Mouse (Mus musculus): ENCODE measurements at regions not wholly inside any gene's neighbourhood (a gene's known extent, or its start where the extent isn't known, plus 50 kb on each side); places are given as distances from the start of the nearest gene placed in this dataset.
"Not testable (repeated sequence)": the region's sequence is repeated elsewhere in the genome, so short reads cannot be mapped to it uniquely, and the experiment has no call there.

DNA sequence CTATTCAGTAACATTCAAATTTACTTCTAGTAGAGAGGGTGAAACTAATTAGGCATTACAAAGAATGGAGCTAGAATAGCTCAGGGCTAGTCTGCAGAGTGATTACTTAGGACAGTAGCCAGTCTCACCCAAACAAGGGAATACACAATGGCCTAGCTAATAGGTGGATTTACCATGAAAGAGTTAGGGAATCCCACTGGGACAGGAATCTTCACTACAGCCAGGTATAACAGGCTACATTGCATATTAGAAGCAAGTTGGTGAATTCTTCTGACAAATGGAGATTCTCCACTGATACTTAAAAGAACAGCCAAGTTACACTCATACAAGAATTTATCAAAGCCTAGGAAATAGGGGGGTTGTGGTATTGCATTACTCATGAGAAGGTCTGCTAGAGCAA is 670.2 kb upstream of the Chrm3 start:
- DNase-seq (ENCODE audit: low spot score, missing footprints); H3K4me3 ChIP-seq (ENCODE audit: low read depth, low read length); H3K27ac ChIP-seq (ENCODE audit: low read depth, low read length); H3K9ac ChIP-seq (ENCODE audit: low read length); H3K27me3 ChIP-seq (ENCODE audit: control insufficient read depth, insufficient read depth, low read length); H3K9me3 ChIP-seq (ENCODE audit: control insufficient read depth, low read length); ATAC-seq (ENCODE audit: low FRiP score); H3K4me2 ChIP-seq; H3K36me3 ChIP-seq (ENCODE audit: control insufficient read depth, insufficient read depth, low read length); H3K4me1 ChIP-seq (ENCODE audit: control insufficient read depth, insufficient read depth, low read length): not testable (repeated sequence)

DNA sequence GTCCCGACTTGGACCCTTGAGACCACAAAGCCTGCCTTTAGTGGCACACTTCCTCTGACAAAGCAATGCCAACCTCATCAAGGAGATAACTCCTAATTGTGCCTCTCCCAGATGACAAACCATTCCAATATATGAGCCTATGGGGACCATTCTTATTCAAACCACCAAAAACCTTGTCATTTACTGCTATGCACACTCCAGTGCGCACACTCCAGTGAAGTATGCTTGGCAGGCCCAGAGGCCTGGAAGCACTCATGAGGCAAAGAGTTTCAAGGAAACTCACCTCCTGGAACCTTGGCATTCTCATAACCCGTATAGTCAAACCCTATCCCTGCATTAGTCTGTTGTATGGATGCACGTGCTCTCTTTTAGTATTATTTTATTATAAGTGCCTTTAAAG is 669.7 kb upstream of the Chrm3 start:
- Histone ChIP-seq H3K27me3 (ENCODE audit: control insufficient read depth, insufficient read depth, low read length) (no peaks in the 10 kb centered on the region), H3K9me3 (ENCODE audit: control insufficient read depth, low read length) (no peaks in the 10 kb centered on the region), H3K4me1 (ENCODE audit: control insufficient read depth, insufficient read depth, low read length) (no peaks in the 10 kb centered on the region), H3K4me3 (ENCODE audit: low read depth, low read length) (no peak overlapping the region), H3K9ac (ENCODE audit: low read length) (no peak overlapping the region), H3K4me2 (no peak overlapping the region), H3K36me3 (ENCODE audit: control insufficient read depth, insufficient read depth, low read length) (no peaks in the 10 kb centered on the region), H3K27ac (ENCODE audit: low read depth, low read length) (no peak overlapping the region)
- no peak for ATAC-seq (ENCODE audit: low FRiP score)
- no peak for DNase-seq (ENCODE audit: low spot score, missing footprints)
- 74% methylated on average over 4 of the region's 4 CpGs for WGBS

DNA sequence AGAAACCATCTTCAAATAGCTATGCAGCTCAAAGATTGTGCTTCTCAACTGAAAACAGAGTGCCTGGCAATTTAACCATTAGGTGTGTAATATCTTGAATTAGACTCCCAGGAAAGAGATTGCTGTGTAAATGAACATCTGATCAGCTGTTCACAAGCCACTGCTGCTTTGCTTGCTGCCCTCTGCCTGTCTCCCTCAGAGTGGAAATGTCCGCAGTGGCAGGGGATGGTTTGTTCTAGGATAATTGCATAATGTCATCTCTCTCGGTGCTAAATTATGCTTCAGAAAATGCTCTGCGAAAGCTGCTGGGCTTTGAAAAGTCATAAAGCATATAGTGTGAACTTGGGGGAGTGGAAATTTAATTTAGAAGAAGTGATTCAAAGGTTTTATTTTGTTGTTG is 665.3 kb upstream of the Chrm3 start:
- Histone ChIP-seq H3K27ac (ENCODE audit: low read depth, low read length) (no peak overlapping the region), H3K27me3 (ENCODE audit: control insufficient read depth, insufficient read depth, low read length) (no peaks in the 10 kb centered on the region), H3K4me3 (ENCODE audit: low read depth, low read length) (no peak overlapping the region), H3K36me3 (ENCODE audit: control insufficient read depth, insufficient read depth, low read length) (no peaks in the 10 kb centered on the region), H3K9ac (ENCODE audit: low read length) (no peak overlapping the region), H3K9me3 (ENCODE audit: control insufficient read depth, low read length) (no peaks in the 10 kb centered on the region), H3K4me2 (no peak overlapping the region), H3K4me1 (ENCODE audit: control insufficient read depth, insufficient read depth, low read length) (no peaks in the 10 kb centered on the region)
- 87% methylated on average over 3 of the region's 3 CpGs for WGBS
- ATAC-seq (ENCODE audit: low FRiP score) (no peak), DNase-seq (ENCODE audit: low spot score, missing footprints) (no peak)

DNA sequence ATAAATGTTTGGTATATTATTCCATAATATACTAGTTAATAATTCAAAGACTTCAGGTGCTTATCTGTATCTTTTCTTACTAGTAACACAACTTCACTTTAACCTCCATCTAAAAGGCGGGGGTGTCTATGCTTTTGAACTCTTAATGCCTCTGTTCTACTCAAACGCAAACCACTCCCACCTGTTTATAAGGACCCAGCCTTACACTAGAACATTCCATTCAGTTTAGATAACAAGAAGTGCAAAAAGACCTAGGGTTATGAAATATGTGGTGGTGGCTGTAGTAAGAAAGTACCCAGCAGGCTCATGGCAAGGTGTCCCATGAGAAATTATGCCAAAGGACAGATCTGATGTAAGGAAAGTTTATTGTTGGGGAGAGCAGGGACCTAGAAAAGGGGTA is 663.8 kb upstream of the Chrm3 start:
- no peak for ATAC-seq (ENCODE audit: low FRiP score)
- 88% methylated on average over 2 of the region's 2 CpGs for WGBS
- Histone ChIP-seq H3K36me3 (ENCODE audit: control insufficient read depth, insufficient read depth, low read length) (no peaks in the 10 kb centered on the region), H3K9me3 (ENCODE audit: control insufficient read depth, low read length) (no peaks in the 10 kb centered on the region), H3K27me3 (ENCODE audit: control insufficient read depth, insufficient read depth, low read length) (no peaks in the 10 kb centered on the region), H3K4me1 (ENCODE audit: control insufficient read depth, insufficient read depth, low read length) (no peaks in the 10 kb centered on the region), H3K4me2 (no peak overlapping the region), H3K9ac (ENCODE audit: low read length) (no peak overlapping the region), H3K4me3 (ENCODE audit: low read depth, low read length) (no peak overlapping the region), H3K27ac (ENCODE audit: low read depth, low read length) (no peak overlapping the region)
- DNase-seq (ENCODE audit: low spot score, missing footprints), result no peak

DNA sequence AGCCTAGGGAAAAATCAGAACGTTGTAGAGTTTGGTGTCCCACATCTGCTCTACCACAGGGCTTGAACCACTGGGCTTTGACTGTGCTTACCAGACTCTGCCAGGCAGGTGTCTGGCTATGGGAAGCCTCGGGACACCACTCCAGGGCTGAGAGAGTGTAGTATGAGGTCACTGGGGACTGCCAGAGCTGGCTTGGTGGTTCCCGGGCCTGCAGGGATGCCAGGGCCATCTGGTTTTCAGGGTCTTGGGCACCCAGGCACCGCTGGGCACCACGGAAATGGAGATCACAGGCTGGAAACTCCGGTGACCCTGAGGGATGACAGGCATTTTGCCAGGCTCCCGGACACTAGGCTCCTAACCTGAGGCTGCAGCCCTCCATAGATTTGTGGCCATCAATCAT is 656.9 kb upstream of the Chrm3 start:
- Histone ChIP-seq H3K9ac (ENCODE audit: low read length) (no peak overlapping the region), H3K27ac (ENCODE audit: low read depth, low read length) (no peak overlapping the region), H3K9me3 (ENCODE audit: control insufficient read depth, low read length) (no peaks in the 10 kb centered on the region), H3K27me3 (ENCODE audit: control insufficient read depth, insufficient read depth, low read length) (no peaks in the 10 kb centered on the region), H3K4me2 (no peak overlapping the region), H3K4me1 (ENCODE audit: control insufficient read depth, insufficient read depth, low read length) (no peaks in the 10 kb centered on the region), H3K36me3 (ENCODE audit: control insufficient read depth, insufficient read depth, low read length) (no peaks in the 10 kb centered on the region), H3K4me3 (ENCODE audit: low read depth, low read length) (no peak overlapping the region)
- ATAC-seq (ENCODE audit: low FRiP score) (no peak), DNase-seq (ENCODE audit: low spot score, missing footprints) (no peak)
- WGBS, result 90% methylated on average over 7 of the region's 7 CpGs

DNA sequence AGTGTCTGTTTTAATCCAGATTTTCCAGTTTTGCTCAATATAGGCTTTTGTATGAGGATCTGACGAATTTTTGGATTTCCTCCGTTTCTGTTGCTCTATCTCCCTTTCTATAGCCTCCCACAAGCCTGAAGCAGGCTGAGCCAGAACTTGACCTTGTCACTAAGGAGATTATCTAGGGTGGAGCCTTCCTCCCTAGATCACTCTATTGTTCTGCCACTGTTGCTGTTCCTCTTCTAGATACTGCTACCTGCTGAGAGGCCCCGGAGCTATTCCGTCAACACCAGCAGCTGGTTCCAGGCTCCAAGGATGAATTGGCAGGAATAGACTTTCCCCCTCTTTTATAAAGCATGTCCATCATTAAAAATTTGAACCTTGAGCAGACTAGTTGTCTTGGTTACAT is 644.7 kb upstream of the Chrm3 start:
- Histone ChIP-seq H3K9me3 (ENCODE audit: control insufficient read depth, low read length) (no peaks in the 10 kb centered on the region), H3K27ac (ENCODE audit: low read depth, low read length) (no peak overlapping the region), H3K36me3 (ENCODE audit: control insufficient read depth, insufficient read depth, low read length) (no peaks in the 10 kb centered on the region), H3K4me2 (no peak overlapping the region), H3K4me3 (ENCODE audit: low read depth, low read length) (no peak overlapping the region), H3K27me3 (ENCODE audit: control insufficient read depth, insufficient read depth, low read length) (no peaks in the 10 kb centered on the region), H3K9ac (ENCODE audit: low read length) (no peak overlapping the region), H3K4me1 (ENCODE audit: control insufficient read depth, insufficient read depth, low read length) (no peaks in the 10 kb centered on the region)
- DNase-seq (ENCODE audit: low spot score, missing footprints) (no peak), ATAC-seq (ENCODE audit: low FRiP score) (no peak)
- 21% methylated on average over 4 of the region's 4 CpGs for WGBS

DNA sequence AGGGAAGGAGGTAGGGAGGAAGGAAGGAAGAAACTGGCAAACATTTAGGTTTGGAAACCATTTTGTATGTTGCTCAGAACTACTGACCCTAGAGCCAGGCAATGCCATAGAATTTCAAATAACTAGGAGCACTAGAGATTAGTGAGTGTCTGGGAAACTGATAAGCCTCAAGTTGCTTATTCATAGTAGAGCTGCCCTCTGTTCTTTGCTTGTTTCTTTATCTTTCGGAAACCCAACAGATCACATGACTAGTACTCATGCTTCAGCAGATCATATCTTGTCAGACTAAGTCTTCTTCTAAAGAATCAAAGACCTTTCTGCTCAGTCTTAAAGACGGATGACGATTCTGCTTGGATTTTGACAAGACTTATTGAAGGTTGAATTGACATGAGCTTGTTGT is 630.5 kb upstream of the Chrm3 start:
- Histone ChIP-seq H3K27me3 (ENCODE audit: control insufficient read depth, insufficient read depth, low read length) (no peaks in the 10 kb centered on the region), H3K4me1 (ENCODE audit: control insufficient read depth, insufficient read depth, low read length) (no peaks in the 10 kb centered on the region), H3K36me3 (ENCODE audit: control insufficient read depth, insufficient read depth, low read length) (no peaks in the 10 kb centered on the region), H3K27ac (ENCODE audit: low read depth, low read length) (no peak overlapping the region), H3K9ac (ENCODE audit: low read length) (no peak overlapping the region), H3K4me3 (ENCODE audit: low read depth, low read length) (no peak overlapping the region), H3K9me3 (ENCODE audit: control insufficient read depth, low read length) (no peaks in the 10 kb centered on the region), H3K4me2 (no peak overlapping the region)
- WGBS, result 80% methylated on average over 3 of the region's 3 CpGs
- no peak for DNase-seq (ENCODE audit: low spot score, missing footprints)
- no peak for ATAC-seq (ENCODE audit: low FRiP score)

DNA sequence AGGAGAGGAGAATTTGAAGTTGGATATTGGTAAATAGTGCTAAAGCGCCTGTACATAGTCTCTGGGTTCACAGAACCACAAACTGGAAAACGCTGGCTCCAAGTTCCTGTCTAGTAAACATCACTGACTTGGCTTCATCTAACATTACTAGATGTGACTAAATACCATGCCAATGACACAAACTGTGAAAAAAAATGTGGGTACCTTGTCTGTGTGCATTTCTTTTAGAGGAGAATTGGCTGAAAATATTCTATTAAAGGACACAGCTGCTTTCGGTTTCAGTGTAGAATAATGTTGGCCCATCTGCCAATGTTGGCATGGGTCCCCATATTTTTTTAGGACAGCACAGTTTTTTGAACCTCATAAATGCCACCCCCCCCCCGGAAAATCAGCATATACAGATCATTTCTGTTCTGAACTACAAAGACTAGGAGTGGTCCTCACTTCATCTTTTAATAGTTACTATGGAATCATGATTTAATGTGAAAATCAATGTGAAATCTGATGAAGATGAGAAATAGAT is 629.9 kb upstream of the Chrm3 start:
- H3K9me3 ChIP-seq (ENCODE audit: control insufficient read depth, low read length), result no peaks in the 10 kb centered on the region
- H3K9ac ChIP-seq (ENCODE audit: low read length), result no peak overlapping the region
- H3K4me2 ChIP-seq, result no peak overlapping the region
- ATAC-seq (ENCODE audit: low FRiP score) (no peak), DNase-seq (ENCODE audit: low spot score, missing footprints) (no peak)
- no peak overlapping the region for H3K27ac ChIP-seq (ENCODE audit: low read depth, low read length)
- H3K4me1 ChIP-seq (ENCODE audit: control insufficient read depth, insufficient read depth, low read length), result no peaks in the 10 kb centered on the region
- no peaks in the 10 kb centered on the region for H3K27me3 ChIP-seq (ENCODE audit: control insufficient read depth, insufficient read depth, low read length)
- WGBS, result 86% methylated on average over 4 of the region's 4 CpGs
- no peaks in the 10 kb centered on the region for H3K36me3 ChIP-seq (ENCODE audit: control insufficient read depth, insufficient read depth, low read length)
- no peak overlapping the region for H3K4me3 ChIP-seq (ENCODE audit: low read depth, low read length)

DNA sequence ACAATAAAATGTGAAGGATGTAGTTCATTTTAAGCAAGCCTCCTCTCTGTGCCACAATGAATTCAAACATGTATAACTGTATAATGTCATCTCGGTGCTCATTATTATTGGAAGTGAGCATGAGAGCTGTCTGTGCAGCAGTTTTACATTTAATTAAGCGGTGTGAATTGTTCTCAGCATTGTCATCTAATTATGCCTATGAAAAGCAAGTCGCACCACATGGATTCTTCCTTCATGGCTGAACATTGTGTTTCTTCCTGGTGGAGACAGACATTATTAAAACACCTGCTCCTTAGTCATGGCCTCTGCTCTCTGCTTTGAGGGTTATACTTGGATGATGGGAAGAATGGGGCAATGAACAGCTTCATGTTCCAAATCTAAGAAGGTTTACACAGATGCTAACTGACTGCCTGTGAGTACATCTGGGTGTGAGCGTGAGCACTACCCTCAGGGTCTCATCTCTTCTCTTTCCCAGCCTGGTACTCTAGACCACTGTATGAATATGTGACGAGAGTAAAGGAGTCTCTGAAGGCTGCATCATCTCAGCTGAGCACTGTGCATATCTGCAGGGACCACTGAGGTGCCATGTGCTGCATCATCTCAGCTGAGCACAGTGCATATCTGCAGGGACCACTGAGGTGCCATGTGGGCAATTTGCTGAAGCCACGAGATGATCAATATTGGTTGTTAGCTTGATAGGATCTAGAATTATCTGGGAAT is 628.6 kb upstream of the Chrm3 start:
- H3K27ac ChIP-seq (ENCODE audit: low read depth, low read length), result no peak overlapping the region
- DNase-seq (ENCODE audit: low spot score, missing footprints) (no peak), ATAC-seq (ENCODE audit: low FRiP score) (no peak)
- WGBS, result 86% methylated on average over 6 of the region's 6 CpGs
- no peaks in the 10 kb centered on the region for H3K36me3 ChIP-seq (ENCODE audit: control insufficient read depth, insufficient read depth, low read length)
- H3K9ac ChIP-seq (ENCODE audit: low read length), result no peak overlapping the region
- no peaks in the 10 kb centered on the region for H3K9me3 ChIP-seq (ENCODE audit: control insufficient read depth, low read length)
- H3K4me1 ChIP-seq (ENCODE audit: control insufficient read depth, insufficient read depth, low read length), result no peaks in the 10 kb centered on the region
- no peaks in the 10 kb centered on the region for H3K27me3 ChIP-seq (ENCODE audit: control insufficient read depth, insufficient read depth, low read length)
- no peak overlapping the region for H3K4me3 ChIP-seq (ENCODE audit: low read depth, low read length)
- H3K4me2 ChIP-seq, result no peak overlapping the region

Data from midbrain, embryonic 11.5 days (tissue).